Mouse (Mus musculus): ENCODE measurements around the gene Tle3. TPM values are rescaled to one million over a fixed set of nuclear protein-coding genes. Genes with fewer than 3 reads are reported as not detected.

The Tle3 gene
- total RNA-seq, 2 experiments from 2014 or later, result 69.2 to 71.5 TPM

DNA sequence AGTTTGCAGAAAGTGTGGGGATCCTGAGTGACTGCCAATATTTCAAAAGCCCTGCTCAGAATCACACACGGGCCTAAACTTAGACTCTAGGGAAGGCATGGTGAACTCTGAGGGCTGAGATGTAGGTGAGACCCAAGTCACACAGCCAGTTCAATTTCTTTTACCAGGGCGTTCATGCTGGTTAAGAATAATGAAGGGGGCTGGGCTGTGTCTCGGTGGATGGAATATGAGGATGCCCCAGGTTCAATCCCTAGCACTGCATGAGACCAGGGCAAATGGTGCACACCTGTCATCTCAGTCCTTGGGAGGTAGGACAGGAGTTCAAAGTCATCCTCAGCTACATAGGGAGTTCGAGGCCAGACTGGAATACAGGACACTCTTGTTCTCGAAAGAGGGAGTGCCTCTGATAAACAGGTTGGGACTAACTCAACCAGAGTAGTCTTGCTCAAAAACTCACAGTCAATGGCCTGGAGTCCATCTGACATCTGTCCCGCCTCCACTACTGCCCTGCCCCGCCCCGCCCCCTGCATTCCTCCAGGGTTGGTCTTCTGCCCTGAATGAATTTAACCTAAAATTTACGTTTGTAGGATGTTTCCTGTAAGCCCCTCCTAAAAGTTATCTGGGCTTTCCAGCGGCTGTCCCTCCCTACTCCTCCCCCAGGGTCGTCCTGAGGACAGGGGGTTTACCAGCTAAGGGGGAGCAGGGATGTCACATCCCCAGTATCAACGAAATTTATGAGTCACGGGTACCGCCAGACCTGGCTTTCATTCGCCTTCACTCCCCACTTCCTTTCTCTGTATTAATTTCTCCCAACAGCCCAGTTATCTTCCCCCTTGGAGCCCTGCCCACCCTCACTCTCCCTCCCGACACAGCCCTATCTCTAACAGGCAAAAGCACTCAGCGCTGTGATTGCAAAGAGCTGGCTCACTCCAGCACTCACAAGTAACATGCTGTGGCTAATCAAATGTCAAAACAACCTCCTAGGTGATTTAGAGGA is 35.3 kb upstream of the Tle3 start:
- no peak overlapping the region for H3K4me3 ChIP-seq
- no peak for DNase-seq (ENCODE audit: extremely low spot score in 1 of 2, low spot score in 2 of 2)
- intact Hi-C loops (cut with DNase I), result no loop called here
- no peak for TF ChIP-seq CTCF (IDR thresholded peaks at IDR 0.05)
- no peak overlapping the region for H3K27ac ChIP-seq

DNA sequence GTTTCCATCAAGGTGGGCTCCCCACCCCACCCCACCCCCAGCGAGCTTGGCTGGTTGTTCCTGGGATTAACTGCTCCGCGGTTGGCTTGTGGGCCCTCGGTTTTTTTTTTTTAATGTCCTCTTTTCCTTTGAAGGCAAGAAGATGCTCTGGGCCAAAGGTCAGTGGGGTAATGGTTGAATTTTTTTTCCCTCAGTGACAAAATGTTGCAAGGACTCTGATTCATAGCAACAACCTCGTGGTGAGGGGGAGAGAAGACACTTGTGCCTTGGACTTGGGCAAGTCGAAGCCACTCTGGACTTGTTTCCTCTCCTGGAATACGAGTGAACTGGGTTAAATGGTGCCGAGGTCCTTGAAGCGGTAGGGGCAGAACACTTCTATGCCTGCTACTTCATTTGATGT is 34.5 kb upstream of the Tle3 start:
- intact Hi-C loops (cut with DNase I), result no loop called here
- DNase-seq (ENCODE audit: extremely low spot score in 1 of 2, low spot score in 2 of 2), result no peak
- no peak for TF ChIP-seq CTCF (IDR thresholded peaks at IDR 0.05)

DNA sequence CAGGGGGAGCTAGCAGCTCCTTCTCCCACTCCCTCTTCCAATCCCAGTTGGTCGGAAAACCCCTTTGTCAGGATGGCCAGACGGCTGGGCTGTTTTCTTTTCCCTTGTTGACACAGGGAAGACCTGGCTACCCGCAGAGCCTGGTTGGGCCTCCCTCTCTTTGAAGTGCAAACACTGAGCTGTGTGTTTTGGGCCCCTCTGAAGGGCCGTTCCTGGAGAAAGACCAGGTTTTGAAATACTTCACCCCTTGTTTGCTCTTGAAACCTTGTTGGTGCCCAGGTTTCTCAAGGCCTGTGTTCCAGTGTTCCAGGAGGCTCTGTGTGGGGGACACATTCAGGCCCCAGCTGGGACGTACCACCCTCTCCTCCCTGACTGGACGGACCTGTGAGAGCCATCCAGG is 32.9 kb upstream of the Tle3 start:
- no peak for DNase-seq (ENCODE audit: extremely low spot score in 1 of 2, low spot score in 2 of 2)
- TF ChIP-seq CTCF (IDR thresholded peaks at IDR 0.05), result no peak
- intact Hi-C loops (cut with DNase I), result no loop called here

More for the DNA sequence above, 34.5 kb upstream of the Tle3 start:
- no peak overlapping the region for H3K4me3 ChIP-seq
- H3K27ac ChIP-seq, result no peak overlapping the region

DNA sequence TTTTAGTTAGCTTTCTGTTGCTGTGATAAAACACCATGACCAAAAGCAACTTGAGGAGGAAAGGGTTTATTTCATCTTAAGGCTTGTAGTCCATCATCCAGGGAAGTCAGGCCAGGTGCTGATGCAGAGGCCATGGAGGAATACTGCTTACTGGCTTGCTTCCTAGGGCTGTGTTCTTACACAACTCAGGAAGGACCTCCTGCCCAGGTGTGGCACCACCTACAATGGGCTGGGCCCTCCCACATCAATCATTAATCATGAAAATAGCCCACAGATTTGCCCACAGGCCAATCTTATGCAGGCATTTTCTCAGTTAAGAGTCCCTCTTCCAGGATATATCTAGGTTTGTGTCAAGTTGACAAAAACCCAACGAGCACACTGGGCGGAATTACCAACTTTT is 31.8 kb upstream of the Tle3 start:
- no peak for DNase-seq (ENCODE audit: extremely low spot score in 1 of 2, low spot score in 2 of 2)
- Histone ChIP-seq H3K4me3 (no peak overlapping the region), H3K27ac (no peak overlapping the region)
- intact Hi-C loops (cut with DNase I), result no loop called here
- no peak for TF ChIP-seq CTCF (IDR thresholded peaks at IDR 0.05)

More for the DNA sequence above, 32.9 kb upstream of the Tle3 start:
- Histone ChIP-seq H3K4me3 (no peak overlapping the region), H3K27ac (no peak overlapping the region)

DNA sequence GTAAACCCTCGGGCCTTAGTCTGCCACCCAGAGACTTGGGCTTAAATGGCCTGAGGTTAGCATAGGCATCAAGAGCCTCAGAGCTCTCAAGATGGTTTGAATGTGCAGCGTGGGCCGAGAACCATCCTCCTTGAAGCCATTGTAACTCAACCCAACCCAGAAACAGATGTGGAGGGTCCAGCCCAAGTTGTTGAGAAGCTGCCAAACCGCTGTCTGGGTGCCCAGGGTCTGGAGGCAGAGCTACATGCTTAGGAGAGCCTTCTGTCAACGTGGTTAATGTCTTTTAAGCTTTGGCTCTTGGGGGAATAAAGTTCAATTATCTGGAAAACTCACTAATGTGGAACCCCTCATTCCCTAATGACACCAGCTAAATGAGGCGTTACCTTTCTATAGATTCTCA is 29.9 kb upstream of the Tle3 start:
- intact Hi-C loops (cut with DNase I), result no loop called here
- no peak for TF ChIP-seq CTCF (IDR thresholded peaks at IDR 0.05)

DNA sequence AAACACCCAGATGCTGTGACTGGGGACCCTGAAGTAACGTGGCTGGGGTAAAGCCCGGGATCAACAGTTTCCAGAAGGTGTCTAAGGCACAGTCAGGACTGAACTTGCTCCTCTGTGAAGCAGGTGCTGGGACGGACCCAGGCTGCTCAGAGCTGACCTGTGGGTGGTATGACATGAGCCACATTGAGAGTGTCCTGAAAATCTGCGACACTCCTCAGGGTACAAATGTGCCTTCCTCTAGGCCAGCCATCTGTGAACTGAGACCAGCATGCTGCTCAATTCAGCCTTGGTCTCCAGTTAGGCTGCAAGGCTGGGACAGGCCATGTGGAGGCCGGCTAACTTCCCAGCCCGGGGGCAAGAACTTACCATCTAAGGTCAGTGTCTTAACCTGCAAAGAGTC is 27.5 kb upstream of the Tle3 start:
- no peak overlapping the region for H3K4me3 ChIP-seq
- TF ChIP-seq CTCF (IDR thresholded peaks at IDR 0.05), result no peak
- intact Hi-C loops (cut with DNase I), result loop anchor here (5.0 kb wide), 1 partner anchor 52 kb away; no protein-coding TSS in a partner anchor
- no peak for DNase-seq (ENCODE audit: extremely low spot score in 1 of 2, low spot score in 2 of 2)
- no peak overlapping the region for H3K27ac ChIP-seq

More for the DNA sequence above, 29.9 kb upstream of the Tle3 start:
- no peak for DNase-seq (ENCODE audit: extremely low spot score in 1 of 2, low spot score in 2 of 2)
- H3K4me3 ChIP-seq, result no peak overlapping the region
- no peak overlapping the region for H3K27ac ChIP-seq

DNA sequence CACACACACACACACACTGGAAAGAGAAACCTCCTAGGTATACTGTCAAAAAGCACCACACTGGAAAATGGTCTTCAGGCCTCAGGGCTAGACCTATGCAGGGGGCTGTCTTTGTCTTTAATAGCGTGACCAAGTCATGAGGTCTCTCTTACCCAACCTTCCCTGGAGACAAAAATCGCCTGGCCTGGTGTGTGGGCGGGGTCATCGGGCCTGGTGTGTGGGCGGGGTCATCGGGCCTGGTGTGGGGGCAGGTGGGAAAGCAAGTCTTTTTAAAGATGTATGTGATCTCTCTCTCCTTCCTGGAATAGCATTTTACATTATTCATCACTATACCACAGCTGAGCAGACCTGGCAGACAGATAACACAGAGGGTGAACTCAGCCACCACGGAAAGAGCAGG is 25.2 kb upstream of the Tle3 start:
- Histone ChIP-seq H3K4me3 (no peak overlapping the region), H3K27ac (no peak overlapping the region)
- intact Hi-C loops (cut with DNase I), result loop anchor here (5.0 kb wide), 1 partner anchor 55 kb away; no protein-coding TSS in a partner anchor
- no peak for TF ChIP-seq CTCF (IDR thresholded peaks at IDR 0.05)
- no peak for DNase-seq (ENCODE audit: extremely low spot score in 1 of 2, low spot score in 2 of 2)

DNA sequence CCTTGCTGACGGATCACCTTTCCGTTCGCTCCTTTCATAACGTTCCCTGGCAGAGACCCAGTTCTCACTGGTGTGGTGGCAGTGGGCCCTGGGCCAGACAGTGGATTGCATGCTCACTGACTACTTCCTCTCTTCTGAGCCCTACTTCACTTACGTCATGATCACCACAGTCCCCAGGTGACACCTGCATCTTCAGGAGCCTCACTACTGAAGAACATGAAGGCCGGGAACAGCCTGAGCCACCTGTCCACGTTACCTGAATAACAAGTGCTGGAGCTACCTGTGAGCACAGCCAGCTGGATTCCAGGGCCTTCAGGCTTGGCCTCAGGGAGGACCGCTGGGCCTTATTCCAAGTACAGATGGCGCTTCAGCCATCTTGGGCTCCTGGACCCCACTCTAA is 24.1 kb upstream of the Tle3 start:
- no peak for TF ChIP-seq CTCF (IDR thresholded peaks at IDR 0.05)
- no peak for DNase-seq (ENCODE audit: extremely low spot score in 1 of 2, low spot score in 2 of 2)
- intact Hi-C loops (cut with DNase I), result loop anchor here (5.0 kb wide), 1 partner anchor 56 kb away; no protein-coding TSS in a partner anchor
- H3K27ac ChIP-seq, result no peak overlapping the region
- no peak overlapping the region for H3K4me3 ChIP-seq

DNA sequence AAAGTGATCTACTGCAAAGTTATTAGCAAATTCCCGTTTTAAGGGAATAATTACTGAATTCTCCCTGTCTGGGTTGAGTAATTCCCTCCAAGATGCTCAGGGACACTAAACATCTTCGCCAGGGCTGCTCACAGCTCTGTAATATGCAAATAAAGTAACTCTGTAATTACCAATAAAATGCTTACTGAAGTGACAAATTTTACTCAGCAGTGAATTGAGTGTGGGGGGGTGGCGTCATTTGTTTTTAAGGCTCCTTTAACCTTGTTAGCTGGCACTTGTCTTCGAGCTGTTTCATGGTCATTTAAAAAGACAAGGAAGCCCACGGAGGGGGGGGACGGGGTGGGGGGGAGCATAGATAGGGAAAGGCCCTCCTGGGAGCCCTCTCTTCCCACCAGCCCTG is 23.6 kb upstream of the Tle3 start:
- intact Hi-C loops (cut with DNase I), result loop anchor here (5.0 kb wide), 1 partner anchor 56 kb away; no protein-coding TSS in a partner anchor

DNA sequence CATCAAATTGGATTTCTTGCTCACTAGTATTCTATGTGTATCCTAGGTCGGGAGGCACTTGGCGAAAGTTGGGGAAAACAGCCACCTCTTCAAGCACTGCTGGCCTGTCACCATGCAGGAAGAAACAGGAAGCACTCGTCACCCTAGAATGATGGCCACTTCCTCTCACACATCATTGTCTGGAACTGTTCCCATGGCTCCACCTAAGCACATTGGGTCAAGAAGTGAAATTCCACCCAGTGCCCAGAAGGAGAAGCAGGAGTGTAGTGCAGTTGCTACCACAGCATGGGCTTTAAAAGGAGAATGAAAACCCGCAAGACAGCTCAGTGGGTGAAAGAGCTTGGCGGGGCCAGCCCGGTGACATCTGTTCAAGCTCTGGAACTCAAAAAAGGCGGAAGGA is 22.5 kb upstream of the Tle3 start:
- intact Hi-C loops (cut with DNase I), result loop anchor here (5.0 kb wide), 1 partner anchor 57 kb away; no protein-coding TSS in a partner anchor

More for the DNA sequence above, 23.6 kb upstream of the Tle3 start:
- no peak for DNase-seq (ENCODE audit: extremely low spot score in 1 of 2, low spot score in 2 of 2)
- no peak for TF ChIP-seq CTCF (IDR thresholded peaks at IDR 0.05)
- Histone ChIP-seq H3K4me3 (no peak overlapping the region), H3K27ac (no peak overlapping the region)

DNA sequence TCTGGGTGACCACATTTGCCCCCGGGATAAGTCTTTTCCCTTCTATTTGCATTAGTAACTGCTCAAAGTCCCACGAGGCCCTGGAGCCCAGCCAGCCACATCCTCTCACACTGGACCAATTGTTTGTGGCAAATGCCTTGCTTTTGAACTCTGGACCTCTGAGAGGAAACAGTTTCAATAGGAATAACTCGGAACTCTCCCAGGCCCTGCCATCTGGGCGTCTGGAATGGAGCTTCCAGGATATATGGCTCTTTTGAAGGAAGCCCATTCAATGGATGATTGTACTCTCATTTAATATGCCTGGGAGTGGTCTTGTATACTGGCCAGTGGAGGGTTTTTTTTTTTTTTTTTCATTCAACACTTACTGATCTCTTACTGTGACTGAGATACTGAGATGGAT is 21.0 kb upstream of the Tle3 start:
- no peak for TF ChIP-seq CTCF (IDR thresholded peaks at IDR 0.05)
- Histone ChIP-seq H3K4me3 (no peak overlapping the region), H3K27ac (no peak overlapping the region)
- intact Hi-C loops (cut with DNase I), result no loop called here
- no peak for DNase-seq (ENCODE audit: extremely low spot score in 1 of 2, low spot score in 2 of 2)

More for the DNA sequence above, 22.5 kb upstream of the Tle3 start:
- DNase-seq (ENCODE audit: extremely low spot score in 1 of 2, low spot score in 2 of 2), result no peak
- H3K27ac ChIP-seq, result no peak overlapping the region
- no peak for TF ChIP-seq CTCF (IDR thresholded peaks at IDR 0.05)
- no peak overlapping the region for H3K4me3 ChIP-seq

DNA sequence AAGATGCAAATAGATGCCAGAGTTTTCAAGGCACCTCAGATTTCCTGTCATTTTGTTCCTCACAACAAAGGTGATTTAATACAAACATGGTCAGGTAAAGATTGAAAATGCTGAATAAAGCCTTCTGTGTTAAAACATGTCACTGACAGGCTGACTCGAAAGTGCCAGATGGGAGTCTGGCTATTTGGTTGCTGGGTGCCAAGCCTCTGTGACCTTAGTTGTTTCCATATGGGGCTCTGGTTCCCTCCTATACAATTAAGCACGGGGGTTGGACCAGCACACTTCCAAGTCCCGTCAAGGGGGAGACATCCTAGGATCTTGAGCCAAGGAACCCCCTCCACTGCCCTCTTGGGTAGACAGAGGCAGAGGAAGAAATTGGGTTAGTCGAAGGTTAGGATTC is 13.2 kb upstream of the Tle3 start:
- Histone ChIP-seq H3K27ac (no peak overlapping the region), H3K4me3 (no peak overlapping the region)
- no peak for DNase-seq (ENCODE audit: extremely low spot score in 1 of 2, low spot score in 2 of 2)
- TF ChIP-seq CTCF (IDR thresholded peaks at IDR 0.05), result no peak
- intact Hi-C loops (cut with DNase I), result no loop called here
